Mouse (Mus musculus): Measurements from ENCODE around the gene Olfr560.

Gene Olfr560

GRCm38 (mm10) chr7:102759266-102759665, at the start of gene Olfr560, which contains the start of gene Olfr78:
Gene Olfr560, minus strand, starts transcription at chr7:102759366.
Gene Olfr78, minus strand, starts transcription at chr7:102759471.
- in situ Hi-C loops (cut with MboI; ENCODE audit: unreplicated experiment in 2 of 2) = no loop called here

- in situ Hi-C loops (cut with MboI; ENCODE audit: unreplicated experiment in 2 of 2) = no loop called here
Measured at GRCm38 (mm10) chr7:102803180-102803579, 44.0 kb upstream of the Olfr560 start, which contains the start of gene Olfr564. Gene Olfr564, plus strand, starts transcription at chr7:102803480.

- in situ Hi-C loops (cut with MboI; ENCODE audit: unreplicated experiment in 2 of 2) = no loop called here
Measured at GRCm38 (mm10) chr7:102770921-102771320, 11.8 kb upstream of the Olfr560 start, which contains the start of gene Olfr561. Gene Olfr561, plus strand, starts transcription at chr7:102771221.

GRCm38 (mm10) chr7:102752086-102752485, 7.1 kb downstream of the Olfr560 start:
- in situ Hi-C loops (cut with MboI; ENCODE audit: unreplicated experiment in 2 of 2) = no loop called here

DNA sequence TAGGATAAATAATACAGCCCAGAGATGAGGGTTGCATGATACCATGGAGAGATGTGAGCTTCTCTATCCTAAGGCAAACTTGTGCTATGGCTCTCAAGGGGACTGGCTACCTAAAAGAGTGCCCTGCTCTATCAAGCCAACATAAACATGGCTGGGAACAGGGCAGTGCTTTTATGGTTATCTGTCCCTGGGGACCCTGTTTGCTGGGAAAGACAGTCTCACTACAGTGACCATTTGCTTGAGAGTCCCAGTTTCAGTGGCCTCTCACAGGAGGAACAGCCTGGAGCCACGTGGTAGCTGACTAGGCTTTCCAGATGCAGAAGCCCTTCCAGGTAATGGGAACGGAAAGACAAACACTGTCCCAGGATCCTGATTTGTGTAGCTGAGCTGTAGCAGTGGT, 21.5 kb downstream of the Olfr560 start:
- in situ Hi-C loops (cut with MboI; ENCODE audit: unreplicated experiment in 2 of 2) = no loop called here

DNA sequence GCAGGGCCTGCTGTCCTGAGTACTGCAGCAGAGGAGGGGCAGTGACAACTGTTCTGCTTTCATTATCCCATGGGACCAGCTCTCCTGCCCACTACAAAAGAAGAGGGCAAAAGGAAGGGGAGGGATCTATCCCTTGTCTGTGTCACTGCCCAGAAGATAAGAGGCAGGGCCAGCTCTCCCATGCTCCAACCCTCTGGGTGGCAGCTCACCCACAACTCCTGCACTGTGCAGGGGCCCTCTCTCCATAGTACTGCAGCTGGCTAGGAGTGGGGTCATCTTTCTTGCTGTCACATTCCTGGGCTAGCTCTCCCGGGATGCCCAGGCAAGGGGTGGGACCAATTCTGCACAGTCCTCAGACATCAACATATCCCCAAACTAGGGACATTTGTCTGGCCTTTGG, 25.4 kb downstream of the Olfr560 start:
- in situ Hi-C loops (cut with MboI; ENCODE audit: unreplicated experiment in 2 of 2) = no loop called here

DNA sequence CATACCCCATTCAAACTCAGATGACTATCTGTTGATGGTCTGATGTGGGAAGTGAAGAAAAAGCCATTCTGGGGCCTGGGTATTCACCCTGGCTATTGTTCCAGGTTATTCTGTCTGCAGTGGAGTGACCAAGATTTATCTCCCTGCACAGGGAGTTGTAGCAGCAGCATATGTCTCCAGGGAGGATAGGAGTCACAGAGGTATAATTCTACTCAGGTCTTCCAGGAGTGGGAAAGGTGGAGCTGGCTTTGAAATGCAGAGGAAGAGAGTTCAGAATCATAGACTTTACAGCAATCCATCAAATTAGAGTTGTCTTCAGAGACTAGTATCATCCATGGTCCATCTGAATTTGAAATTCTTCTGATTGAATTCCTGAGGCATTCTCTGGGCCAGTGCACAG, 31.8 kb downstream of the Olfr560 start, which contains the start of gene Olfr559:
TSS of gene Olfr559 (minus strand) at position 101 of the 400 bp plus-strand sequence.
- in situ Hi-C loops (cut with MboI; ENCODE audit: unreplicated experiment in 2 of 2) = no loop called here

GRCm38 (mm10) chr7:102718970-102719369, 40.2 kb downstream of the Olfr560 start, which contains the start of gene Olfr33:
Gene Olfr33, minus strand, starts transcription at chr7:102719070.
- in situ Hi-C loops (cut with MboI; ENCODE audit: unreplicated experiment in 2 of 2) = no loop called here

- in situ Hi-C loops (cut with MboI; ENCODE audit: unreplicated experiment in 2 of 2) = no loop called here
Measured at GRCm38 (mm10) chr7:102701915-102702314, 57.3 kb downstream of the Olfr560 start, which contains the start of gene Olfr558. Gene Olfr558, plus strand, starts transcription at chr7:102702215.
